Mouse (Mus musculus) right cerebral cortex, postnatal 25 days (tissue): ENCODE measurements around the gene Itpr2.

ENCODE experiments used
- DNase-seq: peaks from one replicate; pipeline ENCODE4 v3.0.0; 2022

The Itpr2 gene

DNA sequence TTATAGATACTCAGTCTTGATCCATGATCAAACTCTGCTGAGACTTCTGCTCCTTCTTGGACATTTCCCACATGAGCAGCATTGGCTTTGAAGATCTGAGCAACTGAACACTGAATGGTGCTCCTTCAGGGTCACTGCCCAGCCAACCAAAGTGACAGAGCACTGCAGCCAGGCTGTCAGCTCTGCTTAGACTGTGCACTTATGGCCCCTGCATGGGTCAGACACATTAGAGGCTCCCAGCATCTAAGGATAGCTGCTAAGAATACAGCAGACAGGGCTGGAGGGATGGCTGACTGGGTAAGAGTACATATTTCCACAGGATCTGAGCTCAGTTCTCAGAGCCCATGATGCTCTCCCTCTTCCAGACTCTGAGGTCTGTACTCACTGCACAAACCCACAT is 201.1 kb downstream of the Itpr2 start:
- DNase-seq: no peak

DNA sequence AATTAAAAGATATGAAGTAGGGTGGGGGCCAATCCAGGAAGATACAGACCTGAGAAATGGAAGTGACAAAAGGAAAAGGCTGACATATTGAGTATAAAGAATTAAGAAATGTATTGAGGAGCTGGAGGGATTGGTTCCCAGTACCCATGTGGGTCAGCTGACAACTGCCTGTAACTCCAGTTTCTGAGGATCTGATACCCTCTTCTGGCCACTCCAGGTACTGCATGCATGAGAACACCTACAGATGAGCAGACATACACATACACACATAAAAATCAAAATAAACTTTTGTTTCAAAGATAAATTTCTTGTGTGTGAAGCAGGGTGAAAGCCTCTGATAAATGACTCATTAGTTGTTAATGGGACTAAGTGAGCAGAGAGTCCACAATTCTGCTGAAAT is 203.3 kb downstream of the Itpr2 start:
- no peak for DNase-seq

DNA sequence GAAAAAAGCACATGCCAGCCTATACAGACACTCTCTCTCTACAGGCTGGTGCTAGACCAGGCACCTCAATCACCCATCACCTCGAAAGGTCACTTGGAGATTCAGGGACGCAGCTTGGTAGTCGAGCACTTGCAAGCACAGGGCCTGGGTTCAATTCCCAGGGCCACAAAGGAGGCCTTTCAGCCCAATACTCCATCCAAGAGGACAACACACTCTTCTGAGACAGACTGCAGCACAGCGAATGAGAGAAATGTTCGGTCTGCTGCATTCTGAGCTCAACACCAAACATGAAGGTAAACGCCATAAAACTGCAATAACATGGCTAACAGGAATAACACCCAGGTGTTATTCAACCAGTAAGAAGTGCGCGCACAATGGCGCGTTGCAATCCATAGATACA is 211.0 kb downstream of the Itpr2 start:
- no peak for DNase-seq

DNA sequence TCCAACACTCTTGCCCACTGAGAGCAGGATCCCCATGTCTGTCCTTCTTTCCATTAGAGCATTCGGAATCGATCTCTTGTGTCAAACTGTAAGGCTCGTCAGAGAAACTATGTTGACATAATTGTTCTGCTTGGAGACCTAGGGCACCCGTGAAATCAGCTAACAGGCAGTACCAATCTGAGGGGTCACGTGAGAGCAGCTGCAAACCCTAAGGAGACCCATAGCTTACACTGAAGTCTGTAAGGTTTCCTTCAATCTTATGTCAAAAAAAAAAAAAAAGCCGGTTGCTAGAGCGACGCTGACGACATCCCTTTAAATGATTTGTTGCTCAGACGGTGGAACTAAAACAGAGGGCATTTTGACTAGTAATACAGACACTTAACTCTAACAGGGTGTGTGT is 212.2 kb downstream of the Itpr2 start:
- DNase-seq: no peak

DNA sequence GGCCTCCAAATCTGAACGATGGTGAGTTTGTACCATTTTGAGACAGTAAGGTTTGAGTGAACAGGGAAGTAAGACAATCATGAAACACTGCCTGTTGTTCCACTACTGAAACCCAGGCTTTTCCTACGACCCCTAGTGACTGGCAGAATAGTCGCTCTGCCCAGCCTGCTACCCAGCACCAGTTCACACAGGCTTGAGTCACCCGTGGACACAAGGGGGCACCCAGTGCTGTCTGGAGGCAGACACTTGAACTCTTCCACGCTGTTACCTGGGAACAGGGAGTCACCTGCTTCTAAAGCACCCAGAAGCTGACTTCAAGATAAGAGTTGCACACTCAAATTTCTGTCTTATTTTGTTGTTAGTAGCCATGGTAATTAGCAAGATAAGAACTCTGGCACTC is 213.8 kb downstream of the Itpr2 start:
- no peak for DNase-seq

DNA sequence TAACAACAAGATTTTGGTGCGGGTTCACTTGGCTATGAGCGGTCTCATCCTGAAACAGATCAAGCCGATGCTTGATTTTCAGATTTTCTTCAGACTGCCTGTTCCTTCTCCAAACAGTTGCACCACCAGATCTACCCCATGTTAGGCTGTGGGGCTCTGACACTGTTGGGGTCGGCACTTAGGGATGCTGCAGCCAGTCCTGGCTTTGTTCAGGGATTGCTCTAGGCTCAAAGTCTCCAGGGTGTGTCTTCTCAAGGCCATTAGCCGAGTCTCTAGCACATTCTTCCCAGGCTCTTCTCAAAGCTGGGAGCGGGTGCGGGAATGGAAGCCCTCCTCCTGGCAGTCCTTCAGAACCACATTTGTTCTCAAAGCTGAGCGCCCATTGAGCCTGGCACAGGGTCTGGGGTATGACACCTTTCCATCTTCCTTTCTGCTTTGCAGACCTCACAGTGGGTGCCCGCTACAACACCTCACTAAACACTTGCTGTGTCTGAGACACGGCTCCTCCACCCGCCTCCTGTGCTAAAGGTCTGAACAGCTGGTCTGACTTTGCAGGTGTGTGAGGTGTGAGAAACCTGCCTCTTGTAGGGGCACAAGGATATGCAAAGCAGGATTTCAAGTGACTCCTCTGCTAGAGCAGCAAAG is 217.0 kb downstream of the Itpr2 start:
- DNase-seq: no peak

DNA sequence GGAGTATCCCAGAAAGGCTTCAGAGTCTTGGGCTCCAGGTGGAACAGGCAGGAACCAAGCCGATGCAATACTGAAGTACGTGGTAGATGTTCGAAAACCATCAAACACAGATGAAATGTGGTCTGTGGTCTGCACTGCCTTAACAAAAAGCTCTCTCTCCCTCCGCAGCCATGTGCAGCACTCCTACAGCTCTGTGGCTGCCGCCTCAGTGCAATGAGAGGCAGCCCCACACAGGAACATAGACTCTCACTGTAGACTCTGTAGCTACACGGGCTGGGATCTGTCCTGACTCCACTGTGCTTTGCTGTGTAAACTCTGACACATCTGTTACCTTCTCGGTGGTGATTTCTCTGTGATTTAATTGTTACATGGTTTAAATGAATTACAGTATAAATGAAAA is 218.0 kb downstream of the Itpr2 start:
- DNase-seq: no peak

DNA sequence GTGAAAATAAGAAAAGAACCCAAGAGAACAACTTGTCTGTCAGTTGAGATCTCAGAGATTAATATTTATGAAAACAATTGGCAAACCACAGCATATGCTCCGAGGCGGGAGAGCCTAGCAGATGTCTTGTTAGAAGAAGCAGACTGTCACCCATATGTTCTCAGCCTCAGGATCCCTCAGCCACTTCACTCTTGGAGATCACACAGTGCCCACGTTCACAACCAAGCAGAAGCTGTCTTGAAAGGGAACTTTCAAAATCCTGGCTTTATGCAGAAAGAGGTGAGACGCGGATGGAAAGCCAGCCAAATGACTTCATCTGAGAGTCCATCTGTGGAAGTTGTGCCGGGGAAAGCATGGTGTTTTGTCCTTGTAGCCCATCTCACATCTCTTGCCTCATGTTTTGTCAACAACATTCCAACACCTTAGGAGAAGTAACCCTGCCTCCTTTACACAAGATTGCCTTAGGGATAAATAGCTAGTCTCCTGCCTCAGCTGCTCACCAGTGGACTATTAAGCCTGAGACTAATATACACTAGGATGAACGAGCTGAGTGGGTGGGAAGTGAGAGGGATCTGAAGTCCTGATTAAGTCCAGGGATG is 219.9 kb downstream of the Itpr2 start:
- DNase-seq: peak; percentile 81

DNA sequence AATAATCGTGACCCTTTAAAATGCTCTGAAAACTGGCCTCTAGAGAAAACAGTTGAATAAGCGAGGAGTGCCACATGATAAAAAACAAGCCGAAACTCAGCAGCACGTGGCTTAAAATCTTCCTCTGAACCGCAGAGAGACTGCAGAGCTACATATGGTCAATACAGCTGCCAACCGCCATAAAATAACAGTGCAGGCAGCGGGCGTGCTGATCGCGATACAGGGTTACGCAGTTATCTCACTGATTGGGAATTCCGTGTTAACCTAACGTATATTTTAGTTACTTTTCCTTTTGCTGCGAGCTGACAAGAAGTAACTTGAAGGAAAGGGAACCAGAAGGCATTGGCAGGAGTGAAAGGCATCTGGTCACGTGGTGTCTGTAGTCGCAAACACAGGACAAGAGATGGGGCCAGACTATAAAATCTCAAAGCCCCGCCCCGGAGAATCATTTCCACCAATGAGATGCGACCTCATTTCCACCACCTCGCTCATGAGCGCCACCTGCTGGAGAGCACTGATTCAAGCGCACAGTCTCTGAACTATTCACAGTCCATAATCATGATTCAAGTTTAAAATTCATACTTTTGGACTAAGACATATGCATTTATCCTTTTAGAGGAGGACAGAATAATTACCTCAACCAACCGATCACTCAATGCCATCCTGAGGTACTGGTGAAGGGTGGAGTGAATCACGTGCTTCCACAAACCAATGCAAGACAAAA is 220.7 kb downstream of the Itpr2 start:
- DNase-seq: no peak

DNA sequence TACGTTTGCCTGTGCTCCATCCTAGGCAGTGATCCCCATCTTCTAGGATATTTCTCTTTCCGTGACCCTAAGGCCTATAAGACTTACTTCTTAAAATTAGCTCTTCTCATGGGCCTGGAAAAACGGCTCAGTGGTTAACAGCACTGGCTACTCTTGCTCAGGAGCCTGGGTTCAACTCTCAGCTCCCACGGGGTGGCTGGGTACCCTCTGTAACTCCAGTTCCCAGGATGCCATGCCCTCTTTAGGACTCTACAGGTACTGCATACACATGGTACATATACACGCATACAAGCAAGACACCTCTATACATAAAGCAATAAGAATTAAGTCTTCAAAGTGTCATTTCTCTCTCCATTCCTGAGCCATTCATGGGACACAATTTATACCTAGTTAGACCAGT is 228.8 kb downstream of the Itpr2 start:
- no peak for DNase-seq

DNA sequence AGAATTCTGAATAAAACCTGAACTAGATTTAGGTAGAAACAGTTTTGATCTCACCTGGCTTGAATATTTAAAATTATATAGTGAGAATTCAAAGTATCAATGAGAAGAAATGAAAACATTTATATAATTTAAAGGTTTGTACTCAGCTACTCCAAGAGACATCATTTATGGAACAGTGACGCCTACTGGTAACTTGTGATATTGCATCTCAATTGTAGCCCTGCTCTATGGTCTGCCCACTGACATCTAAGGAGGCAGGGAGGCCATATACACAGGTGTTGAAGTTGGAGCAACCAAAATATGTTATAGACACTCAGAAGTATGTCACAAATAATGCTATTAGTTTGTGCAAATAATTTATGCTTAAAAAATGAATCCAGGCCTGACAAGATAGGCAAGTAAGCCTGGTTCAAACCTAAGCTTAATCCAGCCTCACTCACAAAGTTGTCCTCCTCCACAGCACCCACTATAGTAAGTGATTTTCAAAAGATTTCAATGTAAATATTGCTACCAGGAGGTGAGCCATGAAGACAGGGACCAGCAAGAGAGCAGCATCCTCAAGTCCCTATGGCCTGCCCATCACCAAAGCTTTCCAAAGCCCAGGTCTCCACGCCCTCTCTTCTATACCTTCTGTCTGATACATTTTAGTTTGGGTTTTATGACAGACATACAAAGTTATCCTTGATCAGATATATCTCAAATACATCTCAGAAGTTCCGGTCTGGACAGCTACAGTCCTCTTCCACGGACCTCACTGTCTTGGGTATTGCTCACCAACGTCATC is 229.6 kb downstream of the Itpr2 start:
- no peak for DNase-seq

DNA sequence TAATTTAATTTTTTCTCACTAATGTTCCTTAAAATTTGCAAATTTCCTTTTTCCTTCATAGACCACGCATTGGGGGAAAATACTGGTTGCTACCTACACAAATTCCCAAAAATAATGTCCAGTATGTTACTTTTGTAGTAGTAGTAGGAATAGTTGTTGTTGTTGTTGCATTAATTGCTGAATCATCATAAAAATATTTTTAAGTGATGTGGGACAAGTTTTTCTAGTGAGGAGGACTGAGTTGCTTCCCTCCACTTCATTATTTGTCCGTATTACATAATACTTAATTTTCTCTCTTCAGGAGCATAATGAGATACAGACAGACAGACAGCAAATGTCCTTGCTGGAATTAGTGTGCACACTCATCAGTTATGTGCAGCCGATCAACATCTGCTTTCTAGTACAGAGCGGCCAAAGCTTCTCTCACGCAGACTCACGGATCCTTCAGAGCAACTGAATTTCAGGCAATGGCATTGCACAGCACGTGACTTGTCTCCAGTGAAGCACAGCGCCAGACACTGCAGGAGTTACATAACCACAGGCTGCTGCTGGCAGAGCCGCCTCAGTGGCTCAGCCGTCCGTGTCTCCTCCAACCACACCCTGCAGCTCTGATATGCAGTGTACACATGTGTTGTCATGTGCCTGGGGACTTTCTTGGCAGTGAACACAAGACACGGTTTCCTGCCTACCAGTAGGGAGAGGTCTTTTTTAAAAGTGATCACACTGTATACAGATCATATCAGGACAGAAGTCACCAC is 231.1 kb downstream of the Itpr2 start:
- DNase-seq: peak; percentile 69

DNA sequence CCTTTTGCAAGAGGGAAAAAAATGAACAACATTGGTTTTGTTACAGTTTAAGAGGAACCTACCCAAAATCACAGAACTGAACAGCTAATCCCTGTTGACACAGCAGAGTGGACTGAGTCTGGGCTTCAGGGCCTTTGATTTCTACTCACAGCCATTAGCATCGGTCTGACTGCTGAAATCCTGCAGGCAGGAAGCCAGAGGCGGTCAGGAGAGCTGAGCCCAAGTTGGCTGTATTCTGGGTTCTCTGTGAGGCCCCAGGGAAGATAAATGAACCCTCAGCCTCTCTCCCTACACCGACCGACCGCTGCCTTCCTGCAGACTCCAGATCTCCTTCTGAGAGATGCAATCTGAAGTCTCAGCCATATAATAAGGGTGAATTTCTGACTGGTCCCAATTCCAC is 231.9 kb downstream of the Itpr2 start:
- DNase-seq: no peak

DNA sequence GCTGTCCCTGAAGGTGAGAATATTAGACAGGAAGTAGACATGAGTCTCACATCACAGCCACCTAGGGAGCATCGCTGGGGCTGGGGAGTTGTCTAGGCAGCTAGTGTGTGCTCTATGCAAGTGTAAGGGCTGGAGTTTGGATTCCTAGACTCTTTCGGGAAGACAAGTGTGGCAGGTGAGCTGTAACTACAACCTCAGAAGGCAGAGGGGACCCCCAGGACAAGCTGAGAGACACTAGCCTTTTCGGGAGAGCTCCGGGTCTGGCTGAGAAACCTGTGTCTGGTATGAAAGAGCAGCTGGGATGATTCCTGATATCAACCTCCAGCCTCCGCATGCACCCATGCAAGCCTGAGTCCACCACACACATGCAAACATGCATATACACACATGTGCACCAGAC is 232.7 kb downstream of the Itpr2 start:
- DNase-seq: no peak

DNA sequence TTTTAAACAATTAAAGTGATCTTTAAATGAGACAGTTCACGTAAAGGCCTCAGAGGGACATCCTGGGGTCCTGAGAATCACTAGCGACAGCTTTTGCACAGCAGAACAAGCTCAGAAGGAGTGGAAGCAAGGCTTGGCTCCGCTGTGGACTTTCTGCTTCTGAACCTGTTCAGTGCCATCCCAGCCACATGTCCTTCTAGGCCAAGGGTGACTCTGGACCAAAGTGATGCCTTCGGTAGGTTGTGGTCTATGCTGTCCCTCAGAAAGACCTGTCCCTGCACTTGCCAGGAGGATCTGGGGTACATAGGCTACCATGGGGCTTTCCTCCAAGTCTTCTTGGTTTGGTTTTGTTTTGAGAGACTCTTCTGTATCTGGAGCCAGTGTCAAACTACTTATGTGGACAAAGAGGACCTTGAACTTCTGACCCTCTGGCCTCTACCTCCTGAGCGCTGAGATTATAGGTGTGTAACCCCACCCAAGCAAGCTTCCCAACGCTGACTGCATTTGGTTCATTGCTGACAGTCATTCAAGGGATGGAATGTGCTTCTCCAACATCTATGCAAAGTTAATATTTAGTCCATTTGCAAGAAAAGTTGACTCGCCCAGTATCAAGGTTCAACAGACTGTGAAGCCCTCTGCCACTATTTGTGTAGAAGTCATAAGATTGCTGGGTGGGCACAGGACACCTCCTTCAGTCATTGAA is 241.2 kb downstream of the Itpr2 start:
- DNase-seq: no peak

DNA sequence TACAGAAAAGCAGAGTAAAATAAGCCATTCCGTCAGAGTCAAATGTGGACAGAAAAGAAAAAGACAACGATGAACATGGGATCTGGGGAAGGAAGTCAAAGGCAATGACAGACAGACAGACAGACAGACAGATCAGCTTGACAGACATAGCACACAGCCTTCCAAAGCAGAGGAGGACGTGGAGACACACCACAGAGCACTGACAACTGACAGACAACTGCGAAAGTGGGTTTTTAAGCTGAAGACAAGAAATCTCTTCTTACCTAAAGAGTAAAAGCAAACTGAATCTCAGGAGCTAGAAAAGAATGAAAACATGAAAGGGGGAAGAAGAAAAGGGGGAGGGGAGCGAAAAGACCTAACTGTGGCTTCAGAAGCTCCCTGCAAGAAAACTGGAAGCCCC is 243.3 kb downstream of the Itpr2 start:
- no peak for DNase-seq

DNA sequence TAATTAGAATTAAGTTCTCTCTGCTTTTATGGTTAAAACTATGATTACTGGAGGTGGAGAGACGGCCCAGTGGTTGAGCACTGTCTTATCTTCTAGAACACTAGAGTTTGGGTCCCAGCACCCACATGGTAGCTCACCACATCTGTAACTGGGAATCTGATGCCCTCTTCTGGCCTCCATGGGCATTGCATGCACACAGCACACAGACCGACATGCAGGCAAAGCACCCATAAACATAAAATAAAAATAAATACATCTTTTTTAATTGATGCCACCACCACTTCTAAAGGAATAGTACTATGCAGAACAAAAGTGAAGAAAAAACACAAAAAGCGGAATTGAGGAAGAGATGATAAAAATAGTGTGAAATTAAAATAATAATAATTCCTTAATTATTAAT is 243.8 kb downstream of the Itpr2 start:
- no peak for DNase-seq

DNA sequence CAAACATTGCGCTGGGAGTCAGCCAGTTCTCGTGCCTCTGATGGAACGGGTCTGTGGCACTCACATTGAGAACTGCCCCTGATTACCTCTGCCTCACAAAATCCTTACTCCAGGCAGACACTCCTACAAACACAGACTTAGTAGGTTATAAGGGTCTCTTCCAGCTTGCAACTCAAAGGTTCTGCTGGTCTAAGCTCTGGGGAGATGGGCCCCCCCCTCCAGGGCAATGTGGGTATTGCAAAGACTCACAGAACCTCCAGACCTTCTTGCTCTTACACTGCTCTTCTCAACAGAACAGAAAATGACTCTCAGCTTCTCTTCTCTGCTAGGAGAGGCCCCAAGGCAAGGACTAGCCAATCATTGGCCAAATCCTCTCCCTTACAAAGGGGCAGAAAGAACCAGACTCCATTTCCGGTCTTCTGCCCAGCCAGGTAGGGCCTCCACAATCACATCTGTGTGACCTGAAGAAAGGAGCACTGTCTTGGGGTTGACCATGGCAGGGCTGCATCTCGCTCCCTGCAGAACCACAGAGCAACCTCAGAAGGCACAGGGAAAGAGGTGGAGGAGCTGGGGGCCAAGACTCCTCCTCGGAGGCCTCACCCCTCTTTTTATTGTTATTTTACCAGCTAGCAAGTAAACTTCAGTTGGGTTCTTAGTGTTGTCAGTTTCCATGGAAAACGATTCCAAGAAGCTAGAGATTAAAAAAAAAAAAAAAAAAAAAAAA is 244.9 kb downstream of the Itpr2 start:
- DNase-seq: no peak

DNA sequence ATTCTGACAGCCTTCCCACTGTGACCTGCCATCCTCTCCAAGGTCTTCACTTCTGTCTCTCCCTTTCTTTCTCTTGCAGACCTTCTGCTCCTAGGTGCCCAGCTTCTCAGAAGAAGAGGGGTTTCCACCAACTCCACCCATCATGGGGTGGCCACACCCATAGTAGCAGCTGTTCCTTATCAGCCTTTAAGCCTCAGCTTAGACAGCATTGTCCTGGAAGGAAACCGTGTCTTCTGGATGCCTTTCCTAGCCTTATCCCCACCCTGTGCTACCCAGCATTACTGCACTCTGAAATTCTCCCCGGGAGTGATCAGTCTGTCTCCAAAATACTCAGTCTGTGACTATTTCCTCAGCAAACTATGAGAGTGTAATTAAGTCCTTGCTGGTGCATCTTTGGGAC is 245.6 kb downstream of the Itpr2 start:
- DNase-seq: no peak

DNA sequence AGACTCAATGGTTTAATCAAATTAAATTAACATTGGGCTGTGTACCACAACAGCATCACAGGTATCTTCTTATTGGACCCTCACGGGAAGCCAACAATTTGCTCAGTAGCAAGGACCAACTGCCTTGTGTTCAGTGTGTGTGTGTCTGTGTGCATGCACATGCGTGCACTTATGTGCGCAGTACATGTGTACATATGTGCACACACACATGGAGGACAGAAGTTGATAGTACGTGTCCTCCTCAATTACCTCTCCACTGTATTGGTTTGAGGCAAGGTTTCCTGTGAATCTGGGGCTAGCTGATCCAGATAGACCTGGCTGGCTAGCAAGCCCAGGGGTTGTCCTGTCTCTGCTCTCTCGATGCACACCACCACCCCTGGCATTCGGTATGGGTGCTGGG is 246.4 kb downstream of the Itpr2 start:
- no peak for DNase-seq

DNA sequence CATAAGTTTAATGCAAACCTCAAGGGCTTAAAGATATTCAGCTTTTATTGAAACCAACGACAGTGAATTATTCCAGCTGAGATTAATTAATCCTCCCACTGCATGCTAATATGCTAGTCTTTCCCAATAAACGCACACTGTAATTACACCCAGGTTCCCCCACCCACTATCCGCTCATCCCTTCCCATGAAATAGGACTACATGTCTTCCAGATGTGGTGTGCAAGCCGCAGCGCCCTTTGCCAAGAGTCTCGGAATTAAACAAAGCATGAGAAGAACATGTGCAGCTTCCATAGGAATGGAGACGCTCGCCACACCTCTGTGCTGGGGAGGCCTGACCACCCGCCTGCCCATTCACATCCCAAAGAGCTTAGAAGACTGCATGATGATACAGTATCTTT is 247.1 kb downstream of the Itpr2 start:
- no peak for DNase-seq
